Mouse (Mus musculus): ENCODE results near the gene Gm14085.

- TF ChIP-seq POLR2A (IDR thresholded peaks at IDR 0.05; ENCODE audit: borderline replicate concordance, control insufficient read depth, low read depth, low read length) (no peak), CTCF (IDR thresholded peaks at IDR 0.05; ENCODE audit: control insufficient read depth, insufficient read depth, low read length) (no peak)
These were observed 48.6 kb downstream of the Gm14085 start for GRCm38 (mm10) chr2:122533378-122533777.
